Mouse (Mus musculus): ENCODE results near the gene Dll3.

The Dll3 gene

DNA sequence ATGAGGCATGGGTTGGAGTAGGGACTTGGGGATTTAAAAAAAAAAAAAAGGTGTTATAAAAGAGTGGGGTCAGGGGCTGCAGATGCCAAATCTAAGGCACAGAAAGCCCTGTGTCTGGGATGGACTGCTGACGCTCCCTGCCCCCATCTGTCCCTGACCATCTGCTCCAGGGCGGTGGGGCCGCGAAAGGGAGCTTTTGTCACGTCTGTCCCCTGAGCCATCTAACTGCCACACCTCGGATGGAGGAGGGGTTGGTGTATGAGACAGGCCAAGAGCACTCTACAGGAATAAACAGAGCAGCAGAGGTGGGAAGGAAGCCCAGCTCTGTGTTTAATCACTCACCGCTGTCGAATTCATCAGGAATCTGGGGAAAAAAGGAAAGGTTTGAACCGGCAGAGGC lies 7.7 kb upstream of the Dll3 start:
- DNase-seq (ENCODE audit: low spot score in 2 of 2): no peak

DNA sequence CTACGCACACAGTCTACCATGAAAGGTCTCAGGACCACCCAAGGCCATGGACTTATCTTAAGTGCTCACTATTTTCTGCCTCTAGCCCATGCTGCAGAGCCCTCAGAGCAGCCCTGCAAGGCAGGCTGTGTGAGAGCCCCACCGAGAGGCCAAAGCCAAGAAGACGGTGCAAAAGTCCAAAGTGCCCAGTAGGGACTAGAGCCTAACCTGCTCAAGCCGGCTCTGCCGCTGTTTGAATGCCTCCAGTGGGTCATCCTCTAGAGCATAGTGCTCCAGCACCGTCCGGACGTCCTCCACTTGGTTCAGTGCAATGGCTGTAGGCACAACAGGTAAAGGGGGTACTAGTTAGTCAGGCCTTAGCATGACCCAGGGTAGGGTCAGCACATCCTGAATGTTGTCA lies 4.2 kb upstream of the Dll3 start:
- DNase-seq (ENCODE audit: low spot score in 2 of 2): no peak

DNA sequence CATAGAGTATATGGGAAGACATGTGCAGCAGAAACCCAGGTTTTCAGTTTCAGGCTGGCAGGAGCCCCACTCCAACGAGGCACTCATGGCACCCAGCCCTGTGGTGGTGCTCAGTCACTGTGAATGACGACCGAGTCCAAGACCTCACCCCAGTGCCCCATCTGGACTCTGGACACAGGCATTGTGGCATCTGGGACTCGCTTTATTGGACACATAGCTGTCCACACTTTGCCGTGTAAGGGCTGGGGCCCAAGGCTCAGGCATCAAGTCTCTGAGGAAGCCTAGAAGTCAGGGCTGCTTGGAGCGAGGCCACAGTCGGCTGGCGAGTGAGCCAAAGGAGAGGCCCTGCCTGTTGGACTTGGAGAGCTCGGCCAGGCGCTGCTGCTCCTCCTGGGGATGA lies 3.6 kb upstream of the Dll3 start:
- DNase-seq (ENCODE audit: low spot score in 2 of 2): no peak

DNA sequence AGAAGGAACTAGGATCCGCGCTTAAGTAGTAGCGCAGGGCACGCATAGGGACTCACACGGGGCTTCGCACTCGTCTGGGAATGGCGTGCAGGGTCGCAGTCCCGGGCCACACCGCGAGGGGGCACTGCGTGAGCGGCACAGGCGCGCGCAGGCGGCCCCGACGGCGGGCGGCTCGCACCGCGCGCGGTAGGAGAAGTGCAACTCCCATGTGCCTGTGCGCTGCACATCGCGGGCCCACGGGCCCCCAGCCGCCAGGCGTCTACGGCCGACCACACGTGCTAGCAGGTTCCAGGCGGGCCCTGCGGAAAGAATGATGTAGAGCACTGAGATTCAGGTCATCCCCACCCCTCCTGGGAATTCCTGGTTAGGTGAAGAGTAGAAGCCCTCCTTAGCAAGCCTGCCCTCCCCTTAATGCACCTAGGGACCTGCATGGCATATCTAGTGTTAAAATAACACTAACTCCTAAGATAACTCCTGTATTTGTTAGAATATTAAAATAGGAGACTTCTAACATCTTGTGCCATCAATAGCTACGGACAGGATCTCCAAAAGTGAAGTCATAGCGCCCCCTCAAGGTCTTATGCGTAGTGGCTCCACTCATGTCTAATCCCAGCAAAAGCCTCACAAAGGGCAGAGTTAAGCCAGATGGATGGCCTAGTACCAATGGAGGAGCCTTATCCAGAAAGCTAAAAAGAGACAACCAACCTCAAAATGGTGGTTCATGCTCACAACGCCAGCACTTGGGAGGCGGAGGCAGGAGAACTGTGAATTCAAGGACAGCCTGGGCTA lies 3.0 kb downstream of the Dll3 start:
- DNase-seq (ENCODE audit: low spot score in 2 of 2): peak in 1 of 2 experiments; percentile 44

DNA sequence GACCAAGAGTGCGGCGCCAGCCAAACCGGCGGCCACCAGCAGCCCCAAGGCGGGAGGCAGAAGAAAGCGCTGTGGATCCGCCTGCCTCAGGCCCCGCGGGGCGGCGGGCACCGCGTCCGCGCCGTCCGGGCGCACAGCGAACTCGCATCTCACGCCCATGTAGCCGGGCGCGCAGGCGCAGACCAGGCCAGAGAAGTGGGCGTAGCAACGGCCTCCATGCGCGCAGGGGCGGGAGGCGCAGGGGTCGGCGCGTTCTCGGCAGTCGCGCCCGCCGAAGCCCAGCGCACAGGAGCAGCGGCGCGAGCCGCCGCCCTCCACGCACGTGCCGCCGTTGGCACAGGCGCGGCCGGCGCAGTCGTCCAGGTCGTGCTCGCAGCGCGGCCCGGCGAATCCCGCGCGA lies 7.6 kb downstream of the Dll3 start:
- no peak for DNase-seq (ENCODE audit: low spot score in 2 of 2)

DNA sequence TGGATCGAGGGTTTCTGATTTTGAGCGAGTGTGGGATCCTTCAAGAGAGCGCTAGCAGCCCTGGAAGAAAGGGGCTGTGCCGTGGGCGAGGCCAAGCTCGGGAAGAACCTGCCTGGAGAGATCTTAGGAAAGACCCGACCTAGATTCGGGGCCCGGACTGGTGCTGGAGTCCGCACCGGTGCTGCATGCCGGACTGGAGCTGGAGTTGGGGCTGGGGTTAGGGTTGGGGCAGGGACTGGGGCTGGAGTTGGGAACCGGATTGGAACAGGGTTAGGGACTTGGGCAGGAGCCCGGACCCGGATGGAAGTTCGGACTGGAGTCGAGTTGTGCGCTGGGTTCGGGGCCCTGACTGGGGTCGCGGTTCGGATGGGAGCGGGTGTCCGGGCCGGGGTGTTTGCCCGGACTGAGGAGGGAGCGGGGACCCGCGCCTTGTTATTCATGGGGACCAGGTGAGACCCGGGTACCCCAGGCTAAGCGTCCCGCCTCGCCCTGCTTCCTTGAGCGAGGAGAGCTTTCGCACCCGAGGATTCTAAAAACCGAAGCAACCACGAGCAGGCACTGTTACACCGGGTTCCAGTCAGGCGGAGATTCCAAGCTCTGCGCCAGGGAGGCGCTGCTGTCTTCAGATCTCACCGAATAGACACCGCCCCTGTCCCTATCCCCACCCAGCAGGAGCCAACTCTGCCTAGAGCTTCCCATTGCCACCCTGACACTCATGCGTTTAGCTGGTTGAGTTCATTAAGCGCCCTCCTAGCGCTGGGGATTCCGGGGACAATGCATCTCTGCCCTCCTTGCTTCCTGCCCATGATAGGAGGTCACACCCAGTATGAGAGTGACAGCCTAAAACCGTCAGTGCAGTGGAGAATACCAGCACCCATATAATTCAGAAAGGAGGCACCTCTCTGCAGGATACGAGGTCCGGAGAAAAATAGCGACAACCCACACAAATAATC lies 11.1 kb downstream of the Dll3 start, which contains the start of gene Selenov:
Gene Selenov, minus strand, starts transcription at position 549 of the 953 bp plus-strand sequence.
- no peak for DNase-seq (ENCODE audit: low spot score in 2 of 2)

DNA sequence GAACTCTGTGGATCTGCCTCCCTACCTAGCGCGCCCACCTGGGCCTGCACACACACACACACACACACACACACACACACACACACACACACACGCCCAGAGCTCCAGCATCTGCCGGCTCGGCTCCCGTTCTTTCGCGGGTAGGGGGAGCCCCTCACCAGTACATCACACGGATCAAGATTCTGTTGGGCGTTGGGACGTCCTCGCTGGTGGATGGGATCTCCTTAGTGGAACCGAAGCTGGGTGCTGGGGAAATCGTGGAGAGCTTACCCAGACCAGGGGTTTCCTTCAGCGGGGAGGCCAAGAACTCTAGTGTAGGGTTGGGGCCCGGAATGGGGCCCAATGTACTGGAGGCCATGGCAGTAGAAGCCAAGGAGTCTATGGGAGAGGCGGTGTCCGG lies 11.9 kb downstream of the Dll3 start:
- DNase-seq (ENCODE audit: low spot score in 2 of 2): no peak

DNA sequence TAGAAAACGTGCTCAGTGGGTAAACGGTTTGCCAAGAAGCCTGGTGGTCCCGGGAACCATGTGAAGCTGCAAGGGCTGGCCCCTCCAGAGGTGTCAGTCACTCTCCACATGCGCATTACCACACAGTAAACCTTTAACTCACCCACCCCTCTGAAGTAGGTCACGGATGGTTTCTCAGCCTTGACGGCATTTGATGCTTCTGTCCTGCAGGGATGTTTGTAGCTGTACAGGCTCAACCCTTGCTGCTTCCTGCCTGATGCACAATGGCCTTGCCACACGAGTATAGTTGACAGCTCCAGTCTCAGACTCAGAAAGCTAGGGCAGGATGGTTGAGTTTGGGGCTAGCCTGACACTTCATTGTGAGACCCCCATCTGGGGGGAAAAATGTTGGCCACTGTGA lies 21.4 kb downstream of the Dll3 start:
- DNase-seq (ENCODE audit: low spot score in 2 of 2): peak; percentile 31 to 48

DNA sequence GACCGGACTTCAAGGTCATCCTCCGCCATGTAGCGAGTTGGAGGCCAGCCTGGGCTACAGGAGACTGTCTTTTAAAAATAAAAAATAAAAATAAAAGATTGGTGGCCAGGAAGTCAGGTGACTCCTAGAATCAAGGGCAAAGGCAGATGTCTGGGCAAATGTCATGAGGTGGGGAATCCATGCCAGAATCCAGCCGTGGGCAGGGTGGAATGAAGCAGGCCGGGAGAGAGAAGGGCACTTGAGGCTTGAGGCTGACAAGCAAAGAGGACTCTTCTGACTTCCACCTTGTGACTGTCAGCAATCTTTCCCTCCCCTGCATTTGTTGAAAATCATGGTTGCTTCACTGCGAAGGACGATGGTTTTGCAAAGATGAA lies 23.8 kb downstream of the Dll3 start:
- no peak for DNase-seq (ENCODE audit: low spot score in 2 of 2)

DNA sequence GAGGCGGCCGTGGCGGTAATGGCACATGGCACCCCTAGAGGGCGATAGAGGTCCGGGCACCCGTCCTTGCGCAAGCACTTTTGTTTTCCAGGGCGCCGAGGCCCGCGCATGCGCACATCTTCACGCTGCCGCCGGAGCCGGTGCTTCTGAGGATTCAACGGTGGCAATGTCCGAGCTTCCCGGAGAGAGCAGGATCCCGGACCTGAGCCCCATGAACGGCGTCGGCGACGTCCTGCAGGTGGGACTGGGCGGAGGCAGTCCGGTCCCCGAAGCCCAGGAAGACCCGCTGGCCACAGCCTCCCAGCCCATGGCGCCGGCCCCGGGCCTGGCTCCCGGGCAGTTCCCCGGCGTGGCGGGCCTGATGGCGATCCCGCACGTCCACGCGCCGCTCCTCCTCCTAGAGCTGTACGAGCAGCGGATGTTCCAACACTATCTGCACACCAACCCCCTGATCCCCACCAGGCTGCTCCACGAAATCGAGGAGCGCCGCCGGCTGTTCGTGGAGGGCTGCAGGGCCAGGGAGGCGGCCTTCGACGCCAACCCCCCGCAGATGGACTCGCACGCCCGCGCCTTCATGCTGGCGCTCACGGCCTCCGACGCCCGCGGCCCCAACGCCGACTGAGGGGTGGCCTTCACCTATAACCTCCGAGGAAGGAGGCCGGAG lies 24.3 kb downstream of the Dll3 start, which contains the start of gene Eid2b:
Gene Eid2b, plus strand, starts transcription at position 125 of the 664 bp plus-strand sequence.
- DNase-seq (ENCODE audit: low spot score in 2 of 2): peak; percentile 90 to 99

DNA sequence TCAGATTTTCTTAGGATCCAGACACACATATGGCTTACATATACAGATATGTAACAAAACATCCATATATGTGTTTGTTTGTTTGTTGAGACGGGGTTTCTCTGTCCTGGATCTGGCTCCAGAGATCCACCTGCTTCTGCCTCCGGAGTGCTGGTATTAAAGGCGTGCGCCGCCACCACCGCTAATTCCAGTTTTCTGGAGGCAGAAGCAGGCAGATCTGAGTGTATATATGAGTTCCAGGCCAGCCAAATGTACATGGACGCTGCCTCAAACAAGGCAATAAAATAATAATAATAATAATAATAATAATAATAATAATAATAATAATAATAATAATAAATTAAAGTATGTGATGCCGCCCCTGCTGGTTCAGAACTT lies 24.8 kb downstream of the Dll3 start:
- no peak for DNase-seq (ENCODE audit: low spot score in 2 of 2)

DNA sequence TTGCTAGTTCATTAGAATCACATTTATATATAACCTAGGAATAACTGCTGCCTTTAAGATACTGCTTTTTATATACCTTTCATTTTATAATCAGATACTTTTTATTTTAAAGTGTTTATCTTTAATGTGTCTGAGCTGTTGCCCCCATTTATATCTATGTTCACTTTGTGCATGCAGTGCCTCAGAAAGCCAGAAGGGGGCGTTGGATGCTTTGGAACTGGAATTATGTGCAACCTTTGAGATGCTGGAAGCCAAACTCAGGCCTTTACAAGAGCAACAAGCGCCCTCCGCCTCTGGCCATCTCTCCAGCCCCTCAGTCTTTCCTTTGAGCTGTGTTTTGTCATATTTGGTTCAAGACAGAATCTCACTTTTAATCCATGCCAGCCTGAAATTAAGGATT lies 30.3 kb downstream of the Dll3 start:
- DNase-seq (ENCODE audit: low spot score in 2 of 2): no peak

DNA sequence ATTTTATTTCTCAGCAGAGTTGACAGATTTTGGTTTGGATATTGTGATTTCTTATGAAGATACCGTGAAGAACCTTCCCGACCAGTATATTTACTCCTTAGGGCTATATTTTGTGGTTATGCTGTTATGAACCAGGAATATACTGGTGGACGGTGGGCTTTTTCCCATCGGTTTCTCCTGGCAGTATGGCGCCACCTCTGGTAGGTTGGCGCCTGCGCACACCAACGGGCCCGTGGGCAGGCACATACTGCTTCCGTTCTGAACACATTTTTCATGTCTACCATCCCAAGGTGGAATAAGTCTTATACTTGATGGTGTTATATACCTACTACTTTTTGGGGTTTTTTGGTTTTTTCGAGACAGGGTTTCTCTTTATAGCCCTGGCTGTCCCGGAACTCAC lies 32.7 kb downstream of the Dll3 start:
- DNase-seq (ENCODE audit: low spot score in 2 of 2): no peak

DNA sequence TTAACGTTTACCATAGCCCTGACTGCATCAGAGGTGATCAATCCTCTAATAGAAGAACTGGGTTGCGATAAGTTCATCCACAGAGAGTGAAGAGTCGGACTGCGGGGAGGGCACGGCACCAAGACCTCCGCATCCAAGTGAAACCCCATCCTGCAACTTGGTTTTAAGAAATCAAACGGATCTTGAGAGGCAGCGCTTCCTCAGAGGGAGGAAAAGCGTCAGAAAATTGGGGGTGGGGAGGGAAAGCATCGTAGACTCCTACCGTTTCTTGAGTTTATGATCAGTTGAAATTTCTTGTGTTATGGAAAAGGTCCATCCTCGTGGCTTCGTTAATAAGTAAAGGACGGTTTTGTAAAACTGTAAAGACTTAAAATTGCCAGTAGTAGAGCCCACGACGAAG lies 33.5 kb downstream of the Dll3 start:
- DNase-seq (ENCODE audit: low spot score in 2 of 2): no peak

DNA sequence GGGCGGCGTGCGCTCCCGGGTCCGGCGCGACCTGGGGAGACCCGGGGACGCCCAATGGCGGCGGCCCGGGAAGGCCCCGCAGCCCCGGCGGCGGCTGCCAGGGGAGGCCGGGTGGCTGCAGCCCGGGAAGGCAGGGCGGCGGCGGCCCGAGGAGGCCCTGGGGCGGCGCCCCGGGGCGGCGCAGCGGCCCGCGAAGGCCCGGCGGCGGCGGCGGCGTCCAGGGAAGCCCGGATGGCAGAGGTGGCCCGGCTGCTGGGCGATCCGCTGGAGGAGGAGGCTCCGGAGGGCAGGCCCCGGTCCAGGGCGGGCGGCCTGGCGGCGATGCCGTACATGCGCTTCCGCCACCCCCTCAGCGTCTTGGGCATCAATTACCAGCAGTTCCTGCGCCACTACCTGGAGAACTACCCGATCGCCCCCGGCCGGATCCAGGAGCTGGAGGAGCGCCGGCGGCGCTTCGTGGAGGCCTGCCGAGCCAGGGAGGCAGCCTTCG lies 34.0 kb downstream of the Dll3 start:
- DNase-seq (ENCODE audit: low spot score in 2 of 2): peak; percentile 11 to 24

DNA sequence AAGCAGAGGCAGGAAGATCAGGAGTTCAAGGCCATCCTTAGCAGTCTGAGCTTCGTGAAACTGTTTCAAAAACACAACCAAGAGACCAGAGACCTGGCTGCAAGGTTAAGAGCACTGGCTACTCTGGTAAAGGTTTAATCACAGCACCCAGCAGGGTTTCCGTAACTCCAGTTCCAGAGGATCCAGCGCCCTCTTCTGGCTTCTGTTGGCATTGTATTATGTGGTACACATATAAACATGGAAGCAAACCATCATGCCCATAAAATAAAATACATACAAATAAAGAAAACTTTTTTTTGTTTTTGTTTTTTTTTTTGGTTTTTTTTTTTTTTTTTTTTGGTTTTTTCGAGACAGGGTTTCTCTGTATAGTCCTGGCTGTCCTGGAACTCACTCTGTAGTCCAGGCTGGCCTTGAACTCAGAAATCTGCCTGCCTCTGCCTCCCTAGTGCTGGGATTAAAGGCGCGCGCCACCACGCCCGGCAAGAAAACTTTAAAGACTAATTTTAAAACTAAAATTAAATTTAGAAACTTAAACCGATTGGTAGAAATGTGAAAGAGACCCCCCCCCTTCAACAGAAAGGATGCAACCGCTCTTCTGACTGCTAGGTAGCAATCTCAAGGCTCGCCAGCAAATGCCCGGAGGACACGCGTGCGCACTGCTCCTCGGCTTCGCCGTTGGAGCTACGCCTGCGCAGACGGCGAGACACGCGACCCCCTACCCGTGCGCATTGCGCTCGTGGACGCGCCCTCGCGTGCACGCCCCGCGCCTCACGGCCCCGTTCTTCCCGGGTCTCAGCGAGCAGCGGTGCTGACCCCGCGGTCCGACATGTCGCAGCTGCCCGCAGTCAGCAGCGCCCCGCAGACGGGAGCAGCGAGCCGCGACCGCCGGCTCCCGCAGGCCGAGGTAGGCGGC lies 34.7 kb downstream of the Dll3 start, which contains the start of gene Eid2:
Gene Eid2, plus strand, starts transcription at position 753 of the 913 bp plus-strand sequence.
- peak; percentile 61 to 66 for DNase-seq (ENCODE audit: low spot score in 2 of 2)

DNA sequence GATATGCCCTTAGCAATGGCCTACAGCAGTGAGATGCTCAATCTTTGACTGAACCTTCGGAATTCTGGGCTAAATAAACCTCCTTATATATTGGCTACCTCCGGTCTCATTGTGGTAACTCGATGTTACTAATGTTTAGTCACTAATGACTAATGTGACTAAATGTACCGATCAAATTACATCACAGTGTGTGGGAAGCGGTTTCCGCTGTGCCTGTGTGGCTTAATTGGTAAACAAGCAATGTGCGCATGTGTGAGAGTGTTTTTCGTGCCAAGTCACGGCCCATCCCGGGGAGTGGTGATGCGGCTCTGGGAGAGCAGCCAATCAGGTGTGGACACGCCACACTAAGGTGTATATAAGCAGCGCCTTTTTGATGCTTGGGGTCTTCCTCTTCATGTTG lies 36.6 kb downstream of the Dll3 start:
- no peak for DNase-seq (ENCODE audit: low spot score in 2 of 2)

DNA sequence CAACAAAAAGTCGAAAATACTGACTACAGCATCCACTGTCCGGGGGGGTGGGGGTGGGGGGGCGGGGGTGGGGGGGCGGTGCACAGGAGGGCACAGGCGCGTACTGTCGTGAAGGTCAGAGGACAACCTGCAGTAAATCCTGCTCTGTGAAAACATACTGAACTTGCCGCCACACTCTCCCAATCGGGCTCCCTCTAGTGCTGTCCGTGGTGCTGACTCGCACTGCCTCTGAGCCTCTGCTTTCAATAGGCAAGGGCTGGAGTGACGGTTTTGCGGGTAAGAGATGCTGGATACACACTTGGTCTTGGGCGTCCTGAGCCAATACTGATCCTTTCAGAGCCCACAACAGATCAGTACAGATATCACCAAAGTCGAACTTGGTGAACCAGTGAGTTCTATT lies 38.3 kb downstream of the Dll3 start:
- peak; percentile 17 to 76 for DNase-seq (ENCODE audit: low spot score in 2 of 2)

DNA sequence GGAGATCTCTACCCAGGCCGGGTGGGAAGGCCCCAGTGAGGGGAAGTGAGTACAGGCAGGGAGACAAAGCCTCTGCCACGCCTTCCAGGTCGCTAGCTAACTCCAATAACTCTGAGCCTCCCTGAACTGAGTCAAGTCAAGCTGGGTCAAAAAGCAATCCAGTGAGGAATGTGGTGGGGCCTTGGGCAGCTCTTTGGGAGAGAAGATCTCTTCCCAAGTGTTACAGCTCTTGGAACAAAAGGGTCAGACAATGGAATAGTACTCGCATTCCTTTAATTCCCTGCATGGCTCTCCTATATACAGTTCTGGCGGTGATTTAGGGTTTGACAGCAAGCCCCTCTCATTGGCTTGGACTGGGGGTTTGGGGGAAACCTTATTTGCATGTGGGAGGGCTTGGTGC lies 39.2 kb downstream of the Dll3 start:
- DNase-seq (ENCODE audit: low spot score in 2 of 2): no peak

DNA sequence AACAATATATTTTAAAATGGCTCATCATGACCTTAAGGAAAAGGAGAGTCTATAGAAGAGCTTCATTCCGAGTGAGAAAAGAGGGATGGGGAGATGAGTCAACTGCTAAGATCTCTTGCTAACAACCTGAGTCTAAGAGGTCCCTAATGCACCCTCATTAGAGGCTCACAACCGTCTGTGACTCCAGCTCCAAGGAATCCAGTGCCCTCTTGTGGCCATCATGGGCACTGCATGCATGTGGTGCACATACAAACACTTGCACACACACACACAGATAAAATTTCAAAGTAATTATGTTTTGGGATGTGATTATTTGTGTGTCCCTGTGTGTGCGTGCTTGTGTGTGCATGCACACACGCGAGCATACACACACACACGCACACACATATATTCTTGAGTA lies 46.6 kb downstream of the Dll3 start:
- no peak for DNase-seq (ENCODE audit: low spot score in 2 of 2)

DNA sequence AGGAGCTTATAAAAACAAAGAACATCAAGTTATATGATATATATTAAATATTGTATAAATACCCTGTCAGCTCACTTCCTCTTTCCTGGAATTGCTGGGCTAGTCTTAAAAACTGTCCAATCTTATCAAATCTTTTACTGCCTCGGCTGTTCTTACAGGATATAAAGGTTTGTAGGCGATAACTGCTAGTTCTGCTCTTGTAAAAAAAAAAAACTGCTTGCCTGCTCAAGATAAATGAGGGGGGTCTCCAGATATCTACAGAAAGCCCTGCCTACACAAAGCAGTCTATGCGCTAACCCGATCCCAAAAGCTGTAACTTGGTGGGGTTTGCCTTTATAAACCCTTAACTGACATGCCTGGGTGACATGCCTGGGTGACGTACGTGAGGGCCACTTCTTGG lies 47.4 kb downstream of the Dll3 start:
- DNase-seq (ENCODE audit: low spot score in 2 of 2): no peak
